Mouse (Mus musculus) layer of hippocampus, postnatal 10 days (tissue): Measurements from ENCODE around the gene Gm10230. TPM values are rescaled to one million over a fixed set of nuclear protein-coding genes. Genes with fewer than 3 reads are reported as not detected.
"Not testable (repeated sequence)": the region's sequence is repeated elsewhere in the genome, so short reads cannot be mapped to it uniquely, and the experiment has no call there.

Experiments used
- DNase-seq, 2 experiments: peaks; one replicate each; pipeline ENCODE4 v3.0.0; 2021; ENCODE audit warnings: low spot score in 2 of 2
- long read RNA-seq: library from polyadenylated mRNA; stranded (forward); transcript quantifications from one replicate; pipeline ENCODE4 v2.0.0, GENCODE M21; 2023
- microRNA-seq, 2 experiments: library from miRNA; unstranded; fragments of <30 nt; microRNA quantifications; one replicate each; pipeline ENCODE4 v1.2.0; 2021
- total RNA-seq, 2 experiments: library from RNA; stranded (reverse); gene quantifications; 2 replicates each; pipeline ENCODE4 v1.2.3; 2021

The Gm10230 gene
- not detected for total RNA-seq
- long read RNA-seq, result 0 reads

- DNase-seq, result not testable (repeated sequence)
These were observed at the start of gene Gm10230 for GRCm38 (mm10) chrX:27494782-27495181. Gene Gm10230 (minus strand): TSS chrX:27494882.

Small RNAs within 50 kb of the gene (microRNA-seq; reads per million reads assigned to microRNA genes)
- gene Gm44452, result 0 reads per million in 2 experiments
